Mouse (Mus musculus) MEL (cell line): ENCODE data around the gene Rab4b.

Experiments used
- CTCF ChIP-seq, 3 experiments: IDR thresholded peaks in 2 of 3; conservative IDR thresholded peaks in 1 of 3; 2 replicates each; pipeline ENCODE4 v1.5.1; 2011 to 2012; ENCODE audit warnings: low read length in 3 of 3, low read depth in 2 of 3, mild to moderate bottlenecking in 2 of 3, improper control_type of control experiment in 1 of 3, inconsistent platforms in 1 of 3, mixed read lengths in 1 of 3, moderate library complexity in 1 of 3; ENCODE audit not compliant: control insufficient read depth in 1 of 3, insufficient read depth in 1 of 3, poor library complexity in 1 of 3, severe bottlenecking in 1 of 3
- KAT2A ChIP-seq: conservative IDR thresholded peaks from 2 replicates; pipeline ENCODE4 v1.6.1; 2012; ENCODE audit warnings: low read depth, low read length, improper control_type of control experiment, inconsistent platforms

DNA sequence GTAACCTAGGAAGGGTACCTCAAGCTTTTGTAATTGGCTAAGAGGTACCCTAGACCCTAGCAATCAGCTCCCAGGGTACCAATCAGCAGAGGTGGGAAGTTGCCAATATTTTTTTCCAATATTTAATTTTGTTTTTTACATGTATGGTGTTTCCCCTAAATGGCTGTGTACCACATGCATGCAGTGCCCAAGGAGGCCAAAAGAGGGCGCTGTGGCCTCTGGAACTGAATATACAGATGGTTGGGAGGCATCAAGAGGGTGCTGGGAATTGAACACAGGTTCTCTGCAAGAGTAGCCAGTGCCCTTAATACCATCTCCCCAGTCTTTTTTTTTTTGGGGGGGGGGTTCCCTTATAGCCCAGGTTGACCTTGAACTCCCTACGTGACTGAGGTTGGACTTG, 47.3 kb downstream of the Rab4b start:
- TF ChIP-seq KAT2A (no peak), CTCF (IDR thresholded peaks at IDR 0.05 in 2 of 3, conservative IDR thresholded peaks at IDR 0.05 in 1 of 3; ENCODE audit: control insufficient read depth in 1 of 3, insufficient read depth in 1 of 3, low read depth in 2 of 3, low read length in 3 of 3, poor library complexity in 1 of 3, severe bottlenecking in 1 of 3) (peak; percentile 27 to 34 (median 33); a peak in 4 of 6 replicates)
